Mouse (Mus musculus): ENCODE results near the gene Wwc2. TPM values are rescaled to one million over a fixed set of nuclear protein-coding genes. Genes with fewer than 3 reads are reported as not detected.

Gene Wwc2
- total RNA-seq, 1 experiment = 19.6 TPM

GRCm38 (mm10) chr8:47917060-47918035 lies 73.4 kb downstream of the Wwc2 start:
- H3K36me3 ChIP-seq (ENCODE audit: control insufficient read depth, insufficient read depth, low read length, poor library complexity, severe bottlenecking) = peaks cover 4% of the 10 kb centered on the region; the same call in 1 of the 2 replicates

GRCm38 (mm10) chr8:47915521-47915920 lies 75.2 kb downstream of the Wwc2 start:
- no peak overlapping the region for H3K9ac ChIP-seq (ENCODE audit: insufficient read depth, low read depth, low read length, poor library complexity, severe bottlenecking)
- DNase-seq (ENCODE audit: low read depth, low spot score) = no peak
- peaks cover 4% of the 10 kb centered on the region; the same call in 1 of the 2 replicates for H3K36me3 ChIP-seq (ENCODE audit: control insufficient read depth, insufficient read depth, low read length, poor library complexity, severe bottlenecking)
- no peak overlapping the region for H3K27ac ChIP-seq (ENCODE audit: insufficient read depth, low read depth, low read length, poor library complexity, severe bottlenecking)
- TF ChIP-seq ZC3H11A (IDR thresholded peaks at IDR 0.05; ENCODE audit: borderline replicate concordance, low read depth, low read length) (no peak), MAFK (IDR thresholded peaks at IDR 0.05; ENCODE audit: insufficient read depth, low read depth, low read length) (no peak), HCFC1 (IDR thresholded peaks at IDR 0.05; ENCODE audit: borderline replicate concordance, insufficient read depth, low read length) (no peak), ZNF384 (IDR thresholded peaks at IDR 0.05; ENCODE audit: low read depth, low read length) (no peak), CHD2 (IDR thresholded peaks at IDR 0.05; ENCODE audit: low read depth, low read length) (no peak)
- H3K4me1 ChIP-seq (ENCODE audit: control insufficient read depth in 2 of 2, insufficient read depth in 2 of 2, low read length in 2 of 2, poor library complexity in 1 of 2) = peaks cover 7 to 14% of the 10 kb centered on the region in 2 experiments
- in situ Hi-C loops (cut with MboI; ENCODE audit: low sequenced_read_pairs in 2 of 2, unreplicated experiment in 2 of 2) = no loop called here
- no peak overlapping the region for H3K4me3 ChIP-seq (ENCODE audit: insufficient read depth in 1 of 2, low read depth in 1 of 2, low read length in 2 of 2, poor library complexity in 1 of 2, severe bottlenecking in 1 of 2)
- H3K9me3 ChIP-seq (ENCODE audit: control insufficient read depth, insufficient read depth, low read depth, low read length) = no peaks in the 10 kb centered on the region

More at GRCm38 (mm10) chr8:47917060-47918035, 73.4 kb downstream of the Wwc2 start:
- no peak for DNase-seq (ENCODE audit: low read depth, low spot score)
- in situ Hi-C loops (cut with MboI; ENCODE audit: low sequenced_read_pairs in 2 of 2, unreplicated experiment in 2 of 2) = no loop called here
- TF ChIP-seq HCFC1 (IDR thresholded peaks at IDR 0.05; ENCODE audit: borderline replicate concordance, insufficient read depth, low read length) (no peak), CHD2 (IDR thresholded peaks at IDR 0.05; ENCODE audit: low read depth, low read length) (no peak), ZNF384 (IDR thresholded peaks at IDR 0.05; ENCODE audit: low read depth, low read length) (no peak), MAFK (IDR thresholded peaks at IDR 0.05; ENCODE audit: insufficient read depth, low read depth, low read length) (no peak), ZC3H11A (IDR thresholded peaks at IDR 0.05; ENCODE audit: borderline replicate concordance, low read depth, low read length) (no peak)
- H3K9ac ChIP-seq (ENCODE audit: insufficient read depth, low read depth, low read length, poor library complexity, severe bottlenecking) = no peak overlapping the region
- H3K9me3 ChIP-seq (ENCODE audit: control insufficient read depth, insufficient read depth, low read depth, low read length) = no peaks in the 10 kb centered on the region
- no peak overlapping the region for H3K4me3 ChIP-seq (ENCODE audit: insufficient read depth in 1 of 2, low read depth in 1 of 2, low read length in 2 of 2, poor library complexity in 1 of 2, severe bottlenecking in 1 of 2)
- H3K4me1 ChIP-seq (ENCODE audit: control insufficient read depth in 2 of 2, insufficient read depth in 2 of 2, low read length in 2 of 2, poor library complexity in 1 of 2) = peaks cover 8 to 14% of the 10 kb centered on the region in 2 experiments
- H3K27ac ChIP-seq (ENCODE audit: insufficient read depth, low read depth, low read length, poor library complexity, severe bottlenecking) = no peak overlapping the region

GRCm38 (mm10) chr8:47914946-47915345 lies 75.8 kb downstream of the Wwc2 start:
- in situ Hi-C loops (cut with MboI; ENCODE audit: low sequenced_read_pairs in 2 of 2, unreplicated experiment in 2 of 2) = no loop called here
- Histone ChIP-seq H3K4me1 (ENCODE audit: control insufficient read depth in 2 of 2, insufficient read depth in 2 of 2, low read length in 2 of 2, poor library complexity in 1 of 2) (peaks cover 7 to 14% of the 10 kb centered on the region in 2 experiments), H3K27ac (ENCODE audit: insufficient read depth, low read depth, low read length, poor library complexity, severe bottlenecking) (no peak overlapping the region), H3K9me3 (ENCODE audit: control insufficient read depth, insufficient read depth, low read depth, low read length) (no peaks in the 10 kb centered on the region), H3K9ac (ENCODE audit: insufficient read depth, low read depth, low read length, poor library complexity, severe bottlenecking) (no peak overlapping the region), H3K36me3 (ENCODE audit: control insufficient read depth, insufficient read depth, low read length, poor library complexity, severe bottlenecking) (peaks cover 4% of the 10 kb centered on the region; the same call in 1 of the 2 replicates), H3K4me3 (ENCODE audit: insufficient read depth in 1 of 2, low read depth in 1 of 2, low read length in 2 of 2, poor library complexity in 1 of 2, severe bottlenecking in 1 of 2) (no peak overlapping the region)
- TF ChIP-seq MAFK (IDR thresholded peaks at IDR 0.05; ENCODE audit: insufficient read depth, low read depth, low read length) (no peak), CHD2 (IDR thresholded peaks at IDR 0.05; ENCODE audit: low read depth, low read length) (no peak), ZC3H11A (IDR thresholded peaks at IDR 0.05; ENCODE audit: borderline replicate concordance, low read depth, low read length) (no peak), HCFC1 (IDR thresholded peaks at IDR 0.05; ENCODE audit: borderline replicate concordance, insufficient read depth, low read length) (no peak), ZNF384 (IDR thresholded peaks at IDR 0.05; ENCODE audit: low read depth, low read length) (no peak)
- DNase-seq (ENCODE audit: low read depth, low spot score) = no peak

GRCm38 (mm10) chr8:47914161-47914560 lies 76.6 kb downstream of the Wwc2 start:
- peaks cover 7 to 14% of the 10 kb centered on the region in 2 experiments for H3K4me1 ChIP-seq (ENCODE audit: control insufficient read depth in 2 of 2, insufficient read depth in 2 of 2, low read length in 2 of 2, poor library complexity in 1 of 2)
- no peak overlapping the region for H3K27ac ChIP-seq (ENCODE audit: insufficient read depth, low read depth, low read length, poor library complexity, severe bottlenecking)
- no peak overlapping the region for H3K9ac ChIP-seq (ENCODE audit: insufficient read depth, low read depth, low read length, poor library complexity, severe bottlenecking)
- in situ Hi-C loops (cut with MboI; ENCODE audit: low sequenced_read_pairs in 2 of 2, unreplicated experiment in 2 of 2) = no loop called here
- no peaks in the 10 kb centered on the region for H3K9me3 ChIP-seq (ENCODE audit: control insufficient read depth, insufficient read depth, low read depth, low read length)
- TF ChIP-seq MAFK (IDR thresholded peaks at IDR 0.05; ENCODE audit: insufficient read depth, low read depth, low read length) (no peak), CHD2 (IDR thresholded peaks at IDR 0.05; ENCODE audit: low read depth, low read length) (no peak), ZC3H11A (IDR thresholded peaks at IDR 0.05; ENCODE audit: borderline replicate concordance, low read depth, low read length) (no peak), HCFC1 (IDR thresholded peaks at IDR 0.05; ENCODE audit: borderline replicate concordance, insufficient read depth, low read length) (no peak), ZNF384 (IDR thresholded peaks at IDR 0.05; ENCODE audit: low read depth, low read length) (no peak)
- no peak overlapping the region for H3K4me3 ChIP-seq (ENCODE audit: insufficient read depth in 1 of 2, low read depth in 1 of 2, low read length in 2 of 2, poor library complexity in 1 of 2, severe bottlenecking in 1 of 2)
- no peak for DNase-seq (ENCODE audit: low read depth, low spot score)
- H3K36me3 ChIP-seq (ENCODE audit: control insufficient read depth, insufficient read depth, low read length, poor library complexity, severe bottlenecking) = peaks cover 4% of the 10 kb centered on the region; the same call in 1 of the 2 replicates
